In the genomic region with DNA sequence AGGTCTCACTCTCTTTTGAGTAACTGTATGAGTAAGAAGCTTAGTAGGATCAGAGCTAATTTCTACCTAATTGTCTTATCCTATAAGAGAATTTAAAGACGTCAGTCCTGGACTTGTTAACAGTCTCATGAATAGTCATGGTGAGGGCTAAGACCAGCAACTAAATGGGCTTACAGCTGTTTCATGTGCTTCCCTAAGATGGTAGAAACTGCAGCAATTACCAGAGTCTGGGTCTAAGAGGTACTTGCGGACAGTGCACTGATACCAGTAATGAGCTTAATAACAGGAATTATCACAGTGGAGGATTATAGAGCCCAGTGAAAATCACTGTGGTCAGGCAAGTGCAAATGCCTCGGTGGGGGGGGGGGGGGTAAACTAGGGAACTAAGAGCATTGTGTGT, we compare ENCODE assay signal across 35 mouse cellular contexts. TPM values are rescaled to one million over a fixed set of nuclear protein-coding genes. Genes with fewer than 3 reads are reported as not detected.
DNase-seq lines count a peak whose midpoint lies in the region; ATAC-seq and TF ChIP-seq lines count a peak whose summit lies in the region.
"Had no signal": no experiment of that assay in that cellular context is flagged by ENCODE, and none has a peak within 500 bp of the region (broad histone marks: within the 10 kb centered on the region; RNA-seq: fewer than 3 reads in every experiment).

No protein-coding gene starts in this region.

- no peak overlapping the region for H3K4me2 ChIP-seq in forebrain, embryonic 12.5 days
- no peak overlapping the region for H3K4me2 ChIP-seq in midbrain, embryonic 11.5 days
- H3K4me2 ChIP-seq in midbrain, embryonic 16.5 days (ENCODE audit: low read length), result no peak overlapping the region
- no peak overlapping the region for H3K4me2 ChIP-seq in hindbrain, postnatal 0 days (ENCODE audit: low read depth, low read length)
- H3K4me2 ChIP-seq: embryonic facial prominence, embryonic 12.5 days; embryonic facial prominence, embryonic 15.5 days; heart, embryonic 13.5 days; hindbrain, embryonic 14.5 days had no signal

- H3K4me1 ChIP-seq in forebrain, embryonic 12.5 days, result no peaks in the 10 kb centered on the region
- H3K4me1 ChIP-seq in forebrain, embryonic 10.5 days, result no peaks in the 10 kb centered on the region
- H3K4me1 ChIP-seq in midbrain, embryonic 11.5 days (ENCODE audit: control insufficient read depth, insufficient read depth, low read length), result no peaks in the 10 kb centered on the region
- H3K4me1 ChIP-seq in midbrain, embryonic 16.5 days (ENCODE audit: control insufficient read depth, insufficient read depth, low read length), result no peaks in the 10 kb centered on the region
- H3K4me1 ChIP-seq in hindbrain, postnatal 0 days (ENCODE audit: insufficient read depth, low read length), result no peaks in the 10 kb centered on the region
- H3K4me1 ChIP-seq: embryonic facial prominence, embryonic 12.5 days; embryonic facial prominence, embryonic 15.5 days; heart, embryonic 13.5 days had no signal

- H3K27ac ChIP-seq in forebrain, embryonic 12.5 days, result no peak overlapping the region
- no peak overlapping the region for H3K27ac ChIP-seq in forebrain, embryonic 10.5 days
- no peak overlapping the region for H3K27ac ChIP-seq in midbrain, embryonic 11.5 days (ENCODE audit: low read depth, low read length)
- no peak overlapping the region for H3K27ac ChIP-seq in midbrain, embryonic 16.5 days (ENCODE audit: low read length)
- no peak overlapping the region for H3K27ac ChIP-seq in hindbrain, postnatal 0 days
- H3K27ac ChIP-seq: embryonic facial prominence, embryonic 12.5 days; embryonic facial prominence, embryonic 15.5 days; gastrocnemius, adult 2 months; heart, embryonic 13.5 days; hindbrain, embryonic 14.5 days had no signal

- no peaks in the 10 kb centered on the region for H3K36me3 ChIP-seq in forebrain, embryonic 12.5 days (replicated peaks)
- no peaks in the 10 kb centered on the region for H3K36me3 ChIP-seq in forebrain, embryonic 10.5 days (replicated peaks)
- no peaks in the 10 kb centered on the region for H3K36me3 ChIP-seq in midbrain, embryonic 11.5 days (ENCODE audit: control insufficient read depth, insufficient read depth, low read length)
- no peaks in the 10 kb centered on the region for H3K36me3 ChIP-seq in midbrain, embryonic 16.5 days (ENCODE audit: control insufficient read depth, insufficient read depth, low read length)
- no peaks in the 10 kb centered on the region for H3K36me3 ChIP-seq in hindbrain, postnatal 0 days (ENCODE audit: insufficient read depth, low read length)
- H3K36me3 ChIP-seq: embryonic facial prominence, embryonic 12.5 days; embryonic facial prominence, embryonic 15.5 days; G1E; heart, embryonic 13.5 days had no signal

- no peaks in the 10 kb centered on the region for H3K9me3 ChIP-seq in forebrain, embryonic 12.5 days
- no peaks in the 10 kb centered on the region for H3K9me3 ChIP-seq in forebrain, embryonic 10.5 days
- no peaks in the 10 kb centered on the region for H3K9me3 ChIP-seq in midbrain, embryonic 11.5 days (ENCODE audit: control insufficient read depth, low read length)
- no peaks in the 10 kb centered on the region for H3K9me3 ChIP-seq in midbrain, embryonic 16.5 days (replicated peaks; ENCODE audit: control insufficient read depth, low read length, poor library complexity, severe bottlenecking)
- H3K9me3 ChIP-seq in hindbrain, postnatal 0 days (ENCODE audit: low read length), result no peaks in the 10 kb centered on the region
- H3K9me3 ChIP-seq: embryonic facial prominence, embryonic 12.5 days; embryonic facial prominence, embryonic 15.5 days; G1E; heart, embryonic 13.5 days had no signal

- no peak for DNase-seq in forebrain, embryonic 10.5 days (ENCODE audit: extremely low spot score, low spot score)
- DNase-seq in midbrain, embryonic 11.5 days (ENCODE audit: low spot score, missing footprints), result no peak
- peak; percentile 14 for DNase-seq in retina, postnatal 7 days (ENCODE audit: low read depth, low spot score)
- no peak for DNase-seq in hindbrain, postnatal 0 days (ENCODE audit: low spot score)
- DNase-seq: adrenal gland, postnatal 10 days; adrenal gland, postnatal 36 days; B cell, adult 2 months; cerebellum, adult 11 months; cerebellum, adult 2 months; cerebellum, adult 9-11 months; cerebellum, postnatal 25 days; gastrocnemius, adult 2 months; gastrocnemius, postnatal 14 days; heart, adult 11 months; heart, postnatal 14 days; heart, postnatal 4 days had no signal

- no peaks in the 10 kb centered on the region for H3K27me3 ChIP-seq in forebrain, embryonic 12.5 days
- no peaks in the 10 kb centered on the region for H3K27me3 ChIP-seq in forebrain, embryonic 10.5 days (ENCODE audit: poor library complexity, severe bottlenecking)
- no peaks in the 10 kb centered on the region for H3K27me3 ChIP-seq in midbrain, embryonic 11.5 days (ENCODE audit: control insufficient read depth, insufficient read depth, low read length)
- no peaks in the 10 kb centered on the region for H3K27me3 ChIP-seq in midbrain, embryonic 16.5 days (ENCODE audit: control insufficient read depth, insufficient read depth, low read depth, low read length)
- H3K27me3 ChIP-seq in hindbrain, postnatal 0 days (ENCODE audit: insufficient read depth, low read length), result no peaks in the 10 kb centered on the region
- H3K27me3 ChIP-seq: CH12.LX; embryonic facial prominence, embryonic 12.5 days; embryonic facial prominence, embryonic 15.5 days; heart, embryonic 13.5 days; Patski had no signal

- 18% methylated on average over 3 of the region's 3 CpGs for WGBS in forebrain, embryonic 12.5 days
- WGBS in forebrain, embryonic 10.5 days, result 53% methylated on average over 3 of the region's 3 CpGs
- WGBS in midbrain, embryonic 11.5 days, result 60% methylated on average over 3 of the region's 3 CpGs
- 41% methylated on average over 3 of the region's 3 CpGs for WGBS in midbrain, embryonic 16.5 days
- WGBS in hindbrain, postnatal 0 days, result 78% methylated on average over 3 of the region's 3 CpGs

- peak; percentile 69 for ATAC-seq in forebrain, embryonic 12.5 days (ENCODE audit: low FRiP score)
- ATAC-seq in midbrain, embryonic 11.5 days (ENCODE audit: low FRiP score), result peak; percentile 38; the same call in 1 of the 2 replicates
- ATAC-seq in midbrain, embryonic 16.5 days, result no peak
- ATAC-seq in erythroblast, adult 5-6 weeks (replicated peaks; ENCODE audit: low FRiP score, poor library complexity, severe bottlenecking), result 0 out of 2 replicates have a peak, but pooled peaks have one; percentile 9
- ATAC-seq in hindbrain, postnatal 0 days, result no peak
- ATAC-seq: intestine, postnatal 0 days; Patski had no signal

- H3K4me3 ChIP-seq in forebrain, embryonic 12.5 days (replicated peaks), result no peak overlapping the region
- no peak overlapping the region for H3K4me3 ChIP-seq in forebrain, embryonic 10.5 days
- H3K4me3 ChIP-seq in midbrain, embryonic 11.5 days (ENCODE audit: low read depth, low read length), result no peak overlapping the region
- no peak overlapping the region for H3K4me3 ChIP-seq in midbrain, embryonic 16.5 days (ENCODE audit: low read depth, low read length)
- H3K4me3 ChIP-seq in hindbrain, postnatal 0 days (ENCODE audit: low read length), result no peak overlapping the region
- H3K4me3 ChIP-seq: embryonic facial prominence, embryonic 12.5 days; embryonic facial prominence, embryonic 15.5 days; erythroblast, embryonic 14.5 days; gastrocnemius, adult 2 months; heart, embryonic 13.5 days had no signal

- no peak for TF ChIP-seq CTCF in hindbrain, postnatal 0 days (IDR thresholded peaks at IDR 0.05; ENCODE audit: low read depth)

- H3K9ac ChIP-seq in forebrain, embryonic 12.5 days, result no peak overlapping the region
- H3K9ac ChIP-seq in midbrain, embryonic 11.5 days (ENCODE audit: low read length), result no peak overlapping the region
- H3K9ac ChIP-seq in midbrain, embryonic 16.5 days (ENCODE audit: low read depth, low read length), result no peak overlapping the region
- H3K9ac ChIP-seq in hindbrain, postnatal 0 days (replicated peaks; ENCODE audit: low read length), result no peak overlapping the region
- H3K9ac ChIP-seq: embryonic facial prominence, embryonic 12.5 days; embryonic facial prominence, embryonic 15.5 days; heart, embryonic 13.5 days; hindbrain, embryonic 14.5 days had no signal

RNA-seq across cellular contexts. Expression of a gene that starts 0.7 kb away (rescaled TPM):
- polyA plus RNA-seq in forebrain, embryonic 12.5 days (2016; fragmentation: Nextera tagmentation; extraction: Ambion mirVana), result 0.12 TPM in 1 of 2 replicates, not detected in the other
- polyA plus RNA-seq in forebrain, embryonic 10.5 days (2016; fragmentation: Nextera tagmentation; extraction: Ambion mirVana), result not detected in 2 replicates
- polyA plus RNA-seq in midbrain, embryonic 11.5 days (2014; fragmentation: Nextera tagmentation; extraction: Ambion mirVana), result not detected in 2 replicates
- polyA plus RNA-seq in midbrain, embryonic 16.5 days (2015; fragmentation: Nextera tagmentation; extraction: Ambion mirVana), result not detected in 2 replicates
- total RNA-seq in erythroblast, adult 5-6 weeks (2015; ENCODE audit: low replicate concordance), result not detected in 2 replicates
- total RNA-seq in erythroblast, adult 5-6 weeks (2017; ENCODE audit: low replicate concordance), result not detected in 2 replicates
- not detected in 2 replicates for total RNA-seq in hindbrain, postnatal 0 days (2014; rRNA removed)
- not detected in 2 replicates for polyA plus RNA-seq in hindbrain, postnatal 0 days (2015; fragmentation: Nextera tagmentation; extraction: Ambion mirVana)
- total RNA-seq: adrenal gland, adult 18-20 months; adrenal gland, postnatal 10 days; adrenal gland, postnatal 36 days; CH12.LX; common myeloid progenitor, adult 5-6 weeks; G1E; gastrocnemius, adult 2 months; gastrocnemius, postnatal 14 days; gastrocnemius, postnatal 4 days; heart, postnatal 14 days; heart, postnatal 4 days had no signal
- polyA plus RNA-seq: cerebellum, adult 2 months; embryonic facial prominence, embryonic 12.5 days; erythroblast, embryonic 14.5 days; frontal cortex, adult 2 months; G1E; heart, embryonic 13.5 days; heart, embryonic 16.5 days; hindbrain, embryonic 11.5 days; hindbrain, embryonic 14.5 days; intestine, embryonic 14.5 days; intestine, postnatal 0 days; Patski had no signal

RNA-seq across cellular contexts. Expression of a gene that starts 11.0 kb away (rescaled TPM):
- 0.95 and 0.99 TPM in 2 replicates for polyA plus RNA-seq in forebrain, embryonic 12.5 days (2016; fragmentation: Nextera tagmentation; extraction: Ambion mirVana)
- polyA plus RNA-seq in forebrain, embryonic 10.5 days (2016; fragmentation: Nextera tagmentation; extraction: Ambion mirVana), result not detected in 2 replicates
- polyA plus RNA-seq in midbrain, embryonic 11.5 days (2014; fragmentation: Nextera tagmentation; extraction: Ambion mirVana), result not detected in 2 replicates
- polyA plus RNA-seq in midbrain, embryonic 16.5 days (2015; fragmentation: Nextera tagmentation; extraction: Ambion mirVana), result not detected in 2 replicates
- total RNA-seq in erythroblast, adult 5-6 weeks (2015; ENCODE audit: low replicate concordance), result 2.1 TPM in 1 of 2 replicates, not detected in the other
- not detected in 2 replicates for total RNA-seq in erythroblast, adult 5-6 weeks (2017; ENCODE audit: low replicate concordance)
- not detected in 2 replicates for total RNA-seq in hindbrain, postnatal 0 days (2014; rRNA removed)
- polyA plus RNA-seq in hindbrain, postnatal 0 days (2015; fragmentation: Nextera tagmentation; extraction: Ambion mirVana), result not detected in 2 replicates
- total RNA-seq: adrenal gland, adult 18-20 months; adrenal gland, postnatal 10 days; adrenal gland, postnatal 36 days; CH12.LX; common myeloid progenitor, adult 5-6 weeks; G1E; gastrocnemius, adult 2 months; gastrocnemius, postnatal 14 days; gastrocnemius, postnatal 4 days; heart, postnatal 14 days; heart, postnatal 4 days had no signal
- polyA plus RNA-seq: cerebellum, adult 2 months; erythroblast, embryonic 14.5 days; frontal cortex, adult 2 months; G1E; heart, embryonic 13.5 days; heart, embryonic 16.5 days; hindbrain, embryonic 11.5 days; hindbrain, embryonic 14.5 days; intestine, embryonic 14.5 days; intestine, postnatal 0 days; Patski had no signal

RNA-seq across cellular contexts. Expression of a gene that starts 23.4 kb away (rescaled TPM):
- polyA plus RNA-seq in forebrain, embryonic 12.5 days (2016; fragmentation: Nextera tagmentation; extraction: Ambion mirVana), result not detected in 2 replicates
- polyA plus RNA-seq in forebrain, embryonic 10.5 days (2016; fragmentation: Nextera tagmentation; extraction: Ambion mirVana), result not detected in 2 replicates
- not detected in 2 replicates for polyA plus RNA-seq in midbrain, embryonic 11.5 days (2014; fragmentation: Nextera tagmentation; extraction: Ambion mirVana)
- polyA plus RNA-seq in midbrain, embryonic 16.5 days (2015; fragmentation: Nextera tagmentation; extraction: Ambion mirVana), result not detected in 2 replicates
- total RNA-seq in erythroblast, adult 5-6 weeks (2015; ENCODE audit: low replicate concordance), result 0.38 TPM in 1 of 2 replicates, not detected in the other
- total RNA-seq in erythroblast, adult 5-6 weeks (2017; ENCODE audit: low replicate concordance), result 1.8 and 2.0 TPM in 2 replicates
- total RNA-seq in hindbrain, postnatal 0 days (2014; rRNA removed), result not detected in 2 replicates
- not detected in 2 replicates for polyA plus RNA-seq in hindbrain, postnatal 0 days (2015; fragmentation: Nextera tagmentation; extraction: Ambion mirVana)
- total RNA-seq: adrenal gland, adult 18-20 months; adrenal gland, postnatal 10 days; adrenal gland, postnatal 36 days; CH12.LX; gastrocnemius, adult 2 months; gastrocnemius, postnatal 14 days; gastrocnemius, postnatal 4 days; heart, postnatal 14 days; heart, postnatal 4 days had no signal
- polyA plus RNA-seq: cerebellum, adult 2 months; embryonic facial prominence, embryonic 12.5 days; erythroblast, embryonic 14.5 days; frontal cortex, adult 2 months; G1E; heart, embryonic 13.5 days; heart, embryonic 16.5 days; hindbrain, embryonic 11.5 days; hindbrain, embryonic 14.5 days; intestine, embryonic 14.5 days; intestine, postnatal 0 days; Patski had no signal

RNA-seq across cellular contexts. Expression of a gene that starts 35.3 kb away (rescaled TPM):
- not detected in 2 replicates for polyA plus RNA-seq in forebrain, embryonic 12.5 days (2016; fragmentation: Nextera tagmentation; extraction: Ambion mirVana)
- not detected in 2 replicates for polyA plus RNA-seq in forebrain, embryonic 10.5 days (2016; fragmentation: Nextera tagmentation; extraction: Ambion mirVana)
- polyA plus RNA-seq in midbrain, embryonic 11.5 days (2014; fragmentation: Nextera tagmentation; extraction: Ambion mirVana), result not detected in 2 replicates
- not detected in 2 replicates for polyA plus RNA-seq in midbrain, embryonic 16.5 days (2015; fragmentation: Nextera tagmentation; extraction: Ambion mirVana)
- not detected in 2 replicates for total RNA-seq in erythroblast, adult 5-6 weeks (2015; ENCODE audit: low replicate concordance)
- not detected in 2 replicates for total RNA-seq in erythroblast, adult 5-6 weeks (2017; ENCODE audit: low replicate concordance)
- not detected in 2 replicates for total RNA-seq in hindbrain, postnatal 0 days (2014; rRNA removed)
- polyA plus RNA-seq in hindbrain, postnatal 0 days (2015; fragmentation: Nextera tagmentation; extraction: Ambion mirVana), result not detected in 2 replicates
- total RNA-seq: adrenal gland, adult 18-20 months; adrenal gland, postnatal 10 days; adrenal gland, postnatal 36 days; CH12.LX; common myeloid progenitor, adult 5-6 weeks; gastrocnemius, adult 2 months; gastrocnemius, postnatal 14 days; gastrocnemius, postnatal 4 days; heart, postnatal 14 days; heart, postnatal 4 days had no signal
- polyA plus RNA-seq: cerebellum, adult 2 months; embryonic facial prominence, embryonic 12.5 days; embryonic facial prominence, embryonic 15.5 days; erythroblast, embryonic 14.5 days; frontal cortex, adult 2 months; G1E; heart, embryonic 13.5 days; heart, embryonic 16.5 days; hindbrain, embryonic 11.5 days; hindbrain, embryonic 14.5 days; intestine, embryonic 14.5 days; intestine, postnatal 0 days; Patski had no signal

RNA-seq across cellular contexts. Expression of a gene that starts 40.6 kb away (rescaled TPM):
- 0.88 and 1.1 TPM in 2 replicates for polyA plus RNA-seq in forebrain, embryonic 12.5 days (2016; fragmentation: Nextera tagmentation; extraction: Ambion mirVana)
- polyA plus RNA-seq in forebrain, embryonic 10.5 days (2016; fragmentation: Nextera tagmentation; extraction: Ambion mirVana), result 1.8 and 2.7 TPM in 2 replicates
- 2.1 TPM in 2 replicates for polyA plus RNA-seq in midbrain, embryonic 11.5 days (2014; fragmentation: Nextera tagmentation; extraction: Ambion mirVana)
- polyA plus RNA-seq in midbrain, embryonic 16.5 days (2015; fragmentation: Nextera tagmentation; extraction: Ambion mirVana), result 0.06 and 0.16 TPM in 2 replicates
- 279 and 284 TPM in 2 replicates for total RNA-seq in erythroblast, adult 5-6 weeks (2015; ENCODE audit: low replicate concordance)
- total RNA-seq in erythroblast, adult 5-6 weeks (2017; ENCODE audit: low replicate concordance), result 931 and 1,200 TPM in 2 replicates
- total RNA-seq in hindbrain, postnatal 0 days (2014; rRNA removed), result not detected in 2 replicates
- polyA plus RNA-seq in hindbrain, postnatal 0 days (2015; fragmentation: Nextera tagmentation; extraction: Ambion mirVana), result 0.04 TPM in 1 of 2 replicates, not detected in the other
- polyA plus RNA-seq: Patski had no signal

Comparison
In these comparisons a context has a peak if more than half of its experiments do, and no peak if none do; other contexts are left out.
1. ATAC-seq: peak in forebrain, embryonic 12.5 days (single experiment), midbrain, embryonic 11.5 days (single experiment) and erythroblast, adult 5-6 weeks (single experiment); none in midbrain, embryonic 16.5 days (single experiment) and hindbrain, postnatal 0 days (single experiment).